Mouse (Mus musculus): ENCODE measurements around the gene Gm42906. TPM values are rescaled to one million over a fixed set of nuclear protein-coding genes. Genes with fewer than 3 reads are reported as not detected.

Gm42906 gene
- polyA plus RNA-seq, 2 experiments: not detected

DNA sequence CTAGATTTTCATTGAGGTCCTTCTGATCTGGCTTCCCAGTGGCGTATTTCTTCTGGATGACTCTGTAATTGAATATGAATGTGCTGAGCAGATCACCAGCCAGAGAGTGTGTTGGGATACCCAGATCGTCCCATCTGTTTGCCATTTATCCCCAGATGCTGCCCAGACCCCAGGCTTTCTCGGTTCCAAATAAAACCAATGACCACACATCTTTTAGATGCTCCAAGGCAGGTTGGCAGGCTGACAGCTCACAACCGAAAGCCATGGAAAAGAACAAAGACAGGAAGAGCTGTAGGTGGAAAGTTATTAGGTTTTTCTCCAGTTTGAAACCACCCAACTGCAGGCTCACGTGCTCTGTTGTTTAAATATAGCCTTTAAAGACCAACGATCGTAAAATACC is 381.0 kb downstream of the Gm42906 start:
- no peaks in the 10 kb centered on the region for H3K36me3 ChIP-seq (replicated peaks; ENCODE audit: control insufficient read depth, insufficient read depth, low read depth)
- no peaks in the 10 kb centered on the region for H3K27me3 ChIP-seq (ENCODE audit: control insufficient read depth, insufficient read depth, low read length)
- H3K9ac ChIP-seq (replicated peaks): no peak overlapping the region
- no peaks in the 10 kb centered on the region for H3K9me3 ChIP-seq (ENCODE audit: control insufficient read depth, low read length)
- DNase-seq (ENCODE audit: low read depth in 3 of 3, low spot score in 3 of 3): no peak
- H3K27ac ChIP-seq: no peak overlapping the region
- H3K4me3 ChIP-seq (ENCODE audit: insufficient read depth in 1 of 2, low read depth in 2 of 2, low read length in 2 of 2): no peak overlapping the region
- WGBS (ENCODE audit: insufficient replicate concordance): 59% methylated on average over 7 of the region's 7 CpGs
- H3K4me2 ChIP-seq (ENCODE audit: low read depth): no peak overlapping the region
- H3K4me1 ChIP-seq (replicated peaks; ENCODE audit: control insufficient read depth in 2 of 2, insufficient read depth in 2 of 2, low read length in 1 of 2): no peaks in the 10 kb centered on the region
- TF ChIP-seq CTCF (IDR thresholded peaks at IDR 0.05; ENCODE audit: low read depth): no peak
- ATAC-seq (ENCODE audit: insufficient read depth): no peak

DNA sequence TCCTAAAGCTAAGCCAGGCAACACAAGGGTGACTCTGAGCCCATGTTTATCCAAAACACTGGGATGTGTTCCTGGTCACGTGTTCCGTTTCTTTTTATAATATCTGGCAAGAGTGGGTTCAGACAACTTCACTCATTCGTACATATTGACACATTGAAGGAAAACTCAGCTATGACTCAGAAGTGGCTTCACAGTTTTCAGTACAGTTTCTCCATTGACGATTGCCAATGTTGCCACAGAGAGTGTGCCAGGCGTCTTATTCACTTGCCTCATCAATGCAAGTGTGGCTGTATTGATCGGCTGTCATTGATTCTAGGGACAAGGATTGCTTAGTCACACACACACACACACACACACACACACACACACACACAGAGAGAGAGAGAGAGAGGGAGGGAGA is 381.8 kb downstream of the Gm42906 start:
- Histone ChIP-seq H3K9ac (replicated peaks) (no peak overlapping the region), H3K27me3 (ENCODE audit: control insufficient read depth, insufficient read depth, low read length) (no peaks in the 10 kb centered on the region), H3K36me3 (replicated peaks; ENCODE audit: control insufficient read depth, insufficient read depth, low read depth) (no peaks in the 10 kb centered on the region), H3K4me3 (ENCODE audit: insufficient read depth in 1 of 2, low read depth in 2 of 2, low read length in 2 of 2) (no peak overlapping the region), H3K4me2 (ENCODE audit: low read depth) (no peak overlapping the region), H3K9me3 (ENCODE audit: control insufficient read depth, low read length) (no peaks in the 10 kb centered on the region), H3K4me1 (replicated peaks; ENCODE audit: control insufficient read depth in 2 of 2, insufficient read depth in 2 of 2, low read length in 1 of 2) (no peaks in the 10 kb centered on the region), H3K27ac (no peak overlapping the region)
- WGBS (ENCODE audit: insufficient replicate concordance): 60% methylated on average over 6 of the region's 6 CpGs
- TF ChIP-seq CTCF (IDR thresholded peaks at IDR 0.05; ENCODE audit: low read depth) (no peak), EP300 (IDR thresholded peaks at IDR 0.05; ENCODE audit: low read depth) (no peak)
- DNase-seq (ENCODE audit: low read depth in 3 of 3, low spot score in 3 of 3) (no peak), ATAC-seq (ENCODE audit: insufficient read depth) (no peak)

DNA sequence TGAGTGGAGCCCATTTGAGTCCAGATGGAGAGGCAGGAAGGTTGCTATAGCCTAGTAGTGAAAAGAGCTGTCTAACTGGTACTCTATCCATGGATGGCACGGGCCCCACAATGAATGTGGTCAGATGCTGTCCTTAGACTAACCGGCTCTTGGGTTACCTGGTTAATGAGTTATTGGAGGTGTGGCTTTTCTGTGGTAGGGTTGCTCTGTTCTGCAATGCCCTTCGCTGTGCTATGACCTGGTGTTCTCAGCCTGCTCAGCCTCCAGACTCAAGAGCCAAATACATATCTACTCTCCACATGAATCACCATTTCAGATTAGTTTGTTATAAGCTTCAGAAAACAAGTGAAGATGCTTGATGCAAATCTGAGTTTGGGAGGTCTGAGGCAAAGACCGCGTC is 385.1 kb downstream of the Gm42906 start:
- DNase-seq (ENCODE audit: low read depth in 3 of 3, low spot score in 3 of 3) (peak in 1 of 3 experiments; percentile 13), ATAC-seq (ENCODE audit: insufficient read depth) (no peak)
- no peaks in the 10 kb centered on the region for H3K36me3 ChIP-seq (replicated peaks; ENCODE audit: control insufficient read depth, insufficient read depth, low read depth)
- H3K4me3 ChIP-seq (ENCODE audit: insufficient read depth in 1 of 2, low read depth in 2 of 2, low read length in 2 of 2): no peak overlapping the region
- no peak overlapping the region for H3K4me2 ChIP-seq (ENCODE audit: low read depth)
- no peaks in the 10 kb centered on the region for H3K27me3 ChIP-seq (ENCODE audit: control insufficient read depth, insufficient read depth, low read length)
- TF ChIP-seq CTCF (IDR thresholded peaks at IDR 0.05; ENCODE audit: low read depth) (no peak), EP300 (IDR thresholded peaks at IDR 0.05; ENCODE audit: low read depth) (no peak)
- H3K9ac ChIP-seq (replicated peaks): no peak overlapping the region
- 67% methylated on average over 5 of the region's 5 CpGs for WGBS (ENCODE audit: insufficient replicate concordance)
- no peaks in the 10 kb centered on the region for H3K4me1 ChIP-seq (replicated peaks; ENCODE audit: control insufficient read depth in 2 of 2, insufficient read depth in 2 of 2, low read length in 1 of 2)
- H3K27ac ChIP-seq: no peak overlapping the region
- H3K9me3 ChIP-seq (ENCODE audit: control insufficient read depth, low read length): no peaks in the 10 kb centered on the region

DNA sequence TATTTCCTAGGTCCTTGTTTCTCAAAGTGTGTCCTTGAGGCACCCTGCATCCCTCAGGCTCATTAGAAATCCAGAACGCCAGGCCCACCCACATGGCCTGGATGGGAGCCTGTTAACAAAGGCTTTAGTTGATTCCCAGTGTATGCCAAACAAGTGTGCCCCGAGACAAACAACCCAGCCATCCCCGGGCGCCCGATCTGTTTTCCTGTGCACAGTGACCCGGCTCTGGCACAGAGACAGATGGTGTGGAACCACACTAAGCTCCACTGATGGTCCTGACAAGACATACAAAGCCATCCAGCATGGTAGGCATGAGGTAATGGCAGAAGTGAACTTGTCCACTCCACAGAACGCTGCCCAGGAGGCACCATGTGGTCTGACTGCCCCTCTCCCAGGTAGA is 390.1 kb downstream of the Gm42906 start:
- TF ChIP-seq EP300 (IDR thresholded peaks at IDR 0.05; ENCODE audit: low read depth): no peak
- TF ChIP-seq CTCF (IDR thresholded peaks at IDR 0.05; ENCODE audit: low read depth): no peak
- H3K27me3 ChIP-seq (ENCODE audit: control insufficient read depth, insufficient read depth, low read length): no peaks in the 10 kb centered on the region
- no peaks in the 10 kb centered on the region for H3K36me3 ChIP-seq (replicated peaks; ENCODE audit: control insufficient read depth, insufficient read depth, low read depth)
- no peak overlapping the region for H3K27ac ChIP-seq
- no peak overlapping the region for H3K4me3 ChIP-seq (ENCODE audit: insufficient read depth in 1 of 2, low read depth in 2 of 2, low read length in 2 of 2)
- H3K4me1 ChIP-seq (replicated peaks; ENCODE audit: control insufficient read depth in 2 of 2, insufficient read depth in 2 of 2, low read length in 1 of 2): no peaks in the 10 kb centered on the region
- ATAC-seq (ENCODE audit: insufficient read depth) (no peak), DNase-seq (ENCODE audit: low read depth in 3 of 3, low spot score in 3 of 3) (no peak)
- H3K4me2 ChIP-seq (ENCODE audit: low read depth): no peak overlapping the region
- H3K9me3 ChIP-seq (ENCODE audit: control insufficient read depth, low read length): no peaks in the 10 kb centered on the region
- H3K9ac ChIP-seq (replicated peaks): no peak overlapping the region
- WGBS (ENCODE audit: insufficient replicate concordance): 75% methylated on average over 7 of the region's 7 CpGs

DNA sequence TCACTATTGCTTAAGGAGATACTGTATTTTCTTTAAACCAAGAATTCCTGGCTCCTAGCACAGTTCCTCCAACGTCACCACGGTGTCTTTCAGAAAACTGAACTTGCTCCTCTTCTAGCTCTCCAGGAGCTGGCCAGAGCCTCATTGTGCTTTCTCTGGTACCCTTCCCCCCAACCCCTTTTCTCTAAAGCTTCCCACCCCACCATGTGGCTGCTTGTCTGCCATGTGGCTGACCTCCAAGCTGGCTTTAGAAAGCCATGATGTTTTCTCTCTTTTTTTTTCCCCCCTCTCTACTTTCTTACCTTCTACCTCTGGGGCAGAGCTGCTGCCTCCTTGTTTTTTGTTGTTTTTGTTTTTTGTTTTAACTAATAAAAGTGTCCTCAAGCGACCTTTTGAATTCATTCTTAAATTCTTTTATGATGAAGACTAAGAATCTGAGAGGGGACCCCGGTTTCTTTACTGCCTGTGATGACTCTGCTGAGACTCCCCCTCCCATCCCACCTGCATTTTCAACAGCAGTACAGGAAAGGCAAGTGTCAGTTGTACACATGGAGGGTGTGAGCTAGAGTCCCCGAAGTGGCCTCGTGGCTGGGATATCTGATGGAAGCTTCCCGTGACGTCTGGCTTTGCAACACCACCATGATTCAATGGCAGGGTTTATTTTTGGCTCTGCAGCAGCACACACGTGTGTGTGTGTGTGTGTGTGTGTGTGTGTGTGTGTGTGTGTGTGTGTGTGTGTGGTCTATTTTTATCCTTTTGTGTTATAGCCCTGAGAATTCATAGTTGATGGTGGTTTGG is 393.0 kb downstream of the Gm42906 start:
- Histone ChIP-seq H3K4me3 (ENCODE audit: insufficient read depth in 1 of 2, low read depth in 2 of 2, low read length in 2 of 2) (no peak overlapping the region), H3K27me3 (ENCODE audit: control insufficient read depth, insufficient read depth, low read length) (no peaks in the 10 kb centered on the region), H3K4me1 (replicated peaks; ENCODE audit: control insufficient read depth in 2 of 2, insufficient read depth in 2 of 2, low read length in 1 of 2) (no peaks in the 10 kb centered on the region), H3K27ac (no peak overlapping the region), H3K36me3 (replicated peaks; ENCODE audit: control insufficient read depth, insufficient read depth, low read depth) (no peaks in the 10 kb centered on the region), H3K4me2 (ENCODE audit: low read depth) (no peak overlapping the region), H3K9me3 (ENCODE audit: control insufficient read depth, low read length) (no peaks in the 10 kb centered on the region), H3K9ac (replicated peaks) (no peak overlapping the region)
- DNase-seq (ENCODE audit: low read depth in 3 of 3, low spot score in 3 of 3) (no peak), ATAC-seq (ENCODE audit: insufficient read depth) (no peak)
- no peak for TF ChIP-seq EP300 (IDR thresholded peaks at IDR 0.05; ENCODE audit: low read depth)
- no peak for TF ChIP-seq CTCF (IDR thresholded peaks at IDR 0.05; ENCODE audit: low read depth)
- 32% methylated on average over 9 of the region's 9 CpGs for WGBS (ENCODE audit: insufficient replicate concordance)
